In genomic region chr13:91184226-91184625, GRCm38 (mm10) we compare ENCODE assay signal across 22 mouse cellular contexts. TPM values are rescaled to one million over a fixed set of nuclear protein-coding genes. Genes with fewer than 3 reads are reported as not detected.
A peak's percentile ranks its signal among the peaks of the same experiment; 100 is the strongest.
DNase-seq lines count a peak whose midpoint lies in the region; ATAC-seq lines count a peak whose summit lies in the region.
"Had no signal": no experiment of that assay in that cellular context is flagged by ENCODE, and none has a peak within 500 bp of the region (broad histone marks: within the 10 kb centered on the region; RNA-seq: fewer than 3 reads in every experiment).

No protein-coding gene starts in this region.

- no peaks in the 10 kb centered on the region for H3K9me3 ChIP-seq in heart, embryonic 12.5 days (replicated peaks)
- no peaks in the 10 kb centered on the region for H3K9me3 ChIP-seq in heart, embryonic 10.5 days
- H3K9me3 ChIP-seq in liver, embryonic 12.5 days (replicated peaks), result no peaks in the 10 kb centered on the region
- no peaks in the 10 kb centered on the region for H3K9me3 ChIP-seq in liver, embryonic 16.5 days (replicated peaks; ENCODE audit: control insufficient read depth, low read length)
- H3K9me3 ChIP-seq: embryonic facial prominence, embryonic 15.5 days; forebrain, embryonic 10.5 days; forebrain, embryonic 15.5 days; heart, embryonic 13.5 days; hindbrain, embryonic 12.5 days had no signal

- no peaks in the 10 kb centered on the region for H3K27me3 ChIP-seq in heart, embryonic 12.5 days (replicated peaks)
- no peaks in the 10 kb centered on the region for H3K27me3 ChIP-seq in heart, embryonic 10.5 days (ENCODE audit: insufficient read depth, poor library complexity, severe bottlenecking)
- no peaks in the 10 kb centered on the region for H3K27me3 ChIP-seq in liver, embryonic 12.5 days (replicated peaks)
- no peaks in the 10 kb centered on the region for H3K27me3 ChIP-seq in liver, embryonic 16.5 days (ENCODE audit: control insufficient read depth, insufficient read depth, low read depth, low read length)
- H3K27me3 ChIP-seq: embryonic facial prominence, embryonic 15.5 days; forebrain, embryonic 15.5 days; heart, embryonic 13.5 days; hindbrain, embryonic 12.5 days had no signal

- H3K4me3 ChIP-seq in heart, embryonic 12.5 days, result no peak overlapping the region
- H3K4me3 ChIP-seq in heart, embryonic 10.5 days, result no peak overlapping the region
- H3K4me3 ChIP-seq in liver, embryonic 12.5 days, result no peak overlapping the region
- no peak overlapping the region for H3K4me3 ChIP-seq in liver, embryonic 16.5 days (ENCODE audit: low read depth, low read length)
- H3K4me3 ChIP-seq: embryonic facial prominence, embryonic 15.5 days; erythroblast, embryonic 14.5 days; forebrain, embryonic 10.5 days; forebrain, embryonic 15.5 days; heart, adult 2 months; heart, embryonic 13.5 days; hindbrain, embryonic 12.5 days had no signal

- H3K36me3 ChIP-seq in heart, embryonic 12.5 days, result no peaks in the 10 kb centered on the region
- no peaks in the 10 kb centered on the region for H3K36me3 ChIP-seq in heart, embryonic 10.5 days
- no peaks in the 10 kb centered on the region for H3K36me3 ChIP-seq in liver, embryonic 12.5 days
- H3K36me3 ChIP-seq in liver, embryonic 16.5 days (ENCODE audit: control insufficient read depth, insufficient read depth), result no peaks in the 10 kb centered on the region
- H3K36me3 ChIP-seq: embryonic facial prominence, embryonic 15.5 days; forebrain, embryonic 10.5 days; forebrain, embryonic 15.5 days; heart, embryonic 13.5 days; hindbrain, embryonic 12.5 days had no signal

- DNase-seq in heart, embryonic 10.5 days (ENCODE audit: low spot score), result no peak
- DNase-seq in Muller cell, postnatal 12 days (ENCODE audit: inconsistent ontology term), result no peak
- no peak for DNase-seq in embryo, embryonic 10.5 days (ENCODE audit: low spot score)
- no peak for DNase-seq in right cerebral cortex, postnatal 4 days
- DNase-seq: adrenal gland, adult 2 months; adrenal gland, postnatal 25 days; cerebellum, adult 18-20 months; cerebellum, postnatal 10 days; embryo, embryonic 11 days; gastrocnemius, postnatal 10 days; heart, adult 2 months; heart, postnatal 36 days had no signal

- H3K9ac ChIP-seq in heart, embryonic 12.5 days, result no peak overlapping the region
- H3K9ac ChIP-seq in liver, embryonic 12.5 days, result no peak overlapping the region
- H3K9ac ChIP-seq in liver, embryonic 16.5 days (ENCODE audit: low read depth, low read length), result no peak overlapping the region
- H3K9ac ChIP-seq: embryonic facial prominence, embryonic 15.5 days; forebrain, embryonic 15.5 days; heart, embryonic 13.5 days; hindbrain, embryonic 12.5 days had no signal

- H3K4me1 ChIP-seq in heart, embryonic 12.5 days (replicated peaks), result 0 out of 2 replicates have a peak, but pooled peaks cover 5% of the 10 kb centered on the region
- H3K4me1 ChIP-seq in heart, embryonic 10.5 days, result peaks cover 6% of the 10 kb centered on the region
- H3K4me1 ChIP-seq in liver, embryonic 12.5 days, result peaks cover 29% of the 10 kb centered on the region
- H3K4me1 ChIP-seq in liver, embryonic 16.5 days (ENCODE audit: control insufficient read depth, low read depth, low read length), result no peaks in the 10 kb centered on the region

- no peak overlapping the region for H3K27ac ChIP-seq in heart, embryonic 12.5 days (ENCODE audit: poor library complexity, severe bottlenecking)
- no peak overlapping the region for H3K27ac ChIP-seq in heart, embryonic 10.5 days
- H3K27ac ChIP-seq in liver, embryonic 12.5 days, result no peak overlapping the region
- H3K27ac ChIP-seq in liver, embryonic 16.5 days (ENCODE audit: low read length), result no peak overlapping the region
- H3K27ac ChIP-seq: embryonic facial prominence, embryonic 15.5 days; forebrain, embryonic 10.5 days; forebrain, embryonic 15.5 days; heart, adult 2 months; heart, embryonic 13.5 days; hindbrain, embryonic 12.5 days had no signal

- no peak overlapping the region for H3K4me2 ChIP-seq in heart, embryonic 12.5 days
- no peak overlapping the region for H3K4me2 ChIP-seq in liver, embryonic 12.5 days
- no peak overlapping the region for H3K4me2 ChIP-seq in liver, embryonic 16.5 days (ENCODE audit: low read depth, low read length)
- H3K4me2 ChIP-seq: embryonic facial prominence, embryonic 15.5 days; forebrain, embryonic 15.5 days; heart, embryonic 13.5 days; hindbrain, embryonic 12.5 days had no signal

- 0 out of 2 replicates have a peak, but pooled peaks have one; percentile 22 for ATAC-seq in heart, embryonic 12.5 days (ENCODE audit: insufficient number of reproducible peaks, low FRiP score)
- peak; percentile 81 for ATAC-seq in liver, embryonic 12.5 days
- ATAC-seq in liver, embryonic 16.5 days (ENCODE audit: low read depth), result peak; percentile 62
- ATAC-seq: forebrain, embryonic 15.5 days; hindbrain, embryonic 16.5 days had no signal

- WGBS in heart, embryonic 12.5 days, result 61% methylated on average over 3 of the region's 3 CpGs
- 49% methylated on average over 3 of the region's 3 CpGs for WGBS in heart, embryonic 10.5 days
- 23% methylated on average over 3 of the region's 3 CpGs for WGBS in liver, embryonic 12.5 days (ENCODE audit: insufficient replicate concordance)
- WGBS in liver, embryonic 16.5 days (ENCODE audit: insufficient replicate concordance), result 23% methylated on average over 3 of the region's 3 CpGs

RNA-seq across cellular contexts. Expression of gene Atg10, which starts 39.5 kb away (rescaled TPM):
- 24.4 and 25.5 TPM in 2 replicates for polyA plus RNA-seq in heart, embryonic 12.5 days (2016; fragmentation: Nextera tagmentation; extraction: Ambion mirVana)
- polyA plus RNA-seq in heart, embryonic 10.5 days (2016; fragmentation: Nextera tagmentation; extraction: Ambion mirVana), result 15.1 and 19.5 TPM in 2 replicates
- polyA plus RNA-seq in liver, embryonic 12.5 days (2016; fragmentation: Nextera tagmentation; extraction: Ambion mirVana), result 4.7 TPM in 2 replicates
- 2.7 and 3.4 TPM in 2 replicates for polyA plus RNA-seq in liver, embryonic 16.5 days (2015; fragmentation: Nextera tagmentation; extraction: Ambion mirVana)
- polyA plus RNA-seq: erythroblast, embryonic 14.5 days had no signal

Comparison
In these comparisons a context has a peak if more than half of its experiments do, and no peak if none do; other contexts are left out.
1. ATAC-seq: peak in every context shown above with its lines; median percentile 81 in liver, embryonic 12.5 days; 62 in liver, embryonic 16.5 days; 22 in heart, embryonic 12.5 days.